Mouse (Mus musculus): ENCODE data around the gene Mis12.

Mis12 gene

GRCm38 (mm10) chr11:71008321-71008720 lies 11.1 kb upstream of the Mis12 start:
- in situ Hi-C loops (cut with MboI; ENCODE audit: unreplicated experiment in 2 of 2), result loop anchor here (5.0 to 25.0 kb wide), 4 partner anchors 316 to 1204 kb away; partner anchors contain the start of genes Aipl1 (in 2 of the 2), Pimreg (in 2 of the 2), 4933427D14Rik (in 1 of the 2) and Gm43951 (in 1 of the 2)

GRCm38 (mm10) chr11:71012743-71013142 lies 6.7 kb upstream of the Mis12 start:
- in situ Hi-C loops (cut with MboI; ENCODE audit: unreplicated experiment in 2 of 2), result loop anchor here (25.0 kb wide), 2 partner anchors 1025 to 1200 kb away; partner anchors contain the start of genes Aipl1 (in 2 of the 2), Pimreg (in 2 of the 2), 4933427D14Rik (in 1 of the 2) and Gm43951 (in 1 of the 2)

GRCm38 (mm10) chr11:71017051-71017450 lies 2.4 kb upstream of the Mis12 start:
- in situ Hi-C loops (cut with MboI; ENCODE audit: unreplicated experiment in 2 of 2), result loop anchor here (25.0 kb wide), 2 partner anchors 1020 to 1195 kb away; partner anchors contain the start of genes Aipl1 (in 2 of the 2), Pimreg (in 2 of the 2), 4933427D14Rik (in 1 of the 2) and Gm43951 (in 1 of the 2)

GRCm38 (mm10) chr11:71018416-71019200 lies 803 bp upstream of the Mis12 start:
- in situ Hi-C loops (cut with MboI; ENCODE audit: unreplicated experiment in 2 of 2), result loop anchor here (25.0 kb wide), 2 partner anchors 1019 to 1194 kb away; partner anchors contain the start of genes Aipl1 (in 2 of the 2), Pimreg (in 2 of the 2), 4933427D14Rik (in 1 of the 2) and Gm43951 (in 1 of the 2)

GRCm38 (mm10) chr11:71028280-71028679 lies 8.9 kb downstream of the Mis12 start:
- in situ Hi-C loops (cut with MboI; ENCODE audit: unreplicated experiment in 2 of 2), result no loop called here

- in situ Hi-C loops (cut with MboI; ENCODE audit: unreplicated experiment in 2 of 2), result no loop called here
These were observed 10.2 kb downstream of the Mis12 start for GRCm38 (mm10) chr11:71029403-71030118.

GRCm38 (mm10) chr11:71032070-71032469 lies 12.7 kb downstream of the Mis12 start:
- in situ Hi-C loops (cut with MboI; ENCODE audit: unreplicated experiment in 2 of 2), result no loop called here

- in situ Hi-C loops (cut with MboI; ENCODE audit: unreplicated experiment in 2 of 2), result no loop called here
These were observed 13.2 kb downstream of the Mis12 start for GRCm38 (mm10) chr11:71032491-71033162.

- in situ Hi-C loops (cut with MboI; ENCODE audit: unreplicated experiment in 2 of 2), result no loop called here
These were observed 13.9 kb downstream of the Mis12 start, which contains the start of gene 6330403K07Rik for GRCm38 (mm10) chr11:71033163-71033761. Gene 6330403K07Rik (minus strand): TSS chr11:71033513.

- in situ Hi-C loops (cut with MboI; ENCODE audit: unreplicated experiment in 2 of 2), result no loop called here
These were observed 20.3 kb downstream of the Mis12 start for GRCm38 (mm10) chr11:71039526-71040298.

GRCm38 (mm10) chr11:71052554-71052953 lies 33.1 kb downstream of the Mis12 start:
- in situ Hi-C loops (cut with MboI; ENCODE audit: unreplicated experiment in 2 of 2), result loop anchor here in 1 of 2 experiments (10.0 kb wide), 2 partner anchors 278 to 638 kb away; partner anchors contain the start of gene Pelp1

- in situ Hi-C loops (cut with MboI; ENCODE audit: unreplicated experiment in 2 of 2), result no loop called here
These were observed 56.9 kb downstream of the Mis12 start for GRCm38 (mm10) chr11:71076342-71076741.

Data from v-Abl transformed pro-B cells (cell line).